Mouse (Mus musculus): ENCODE data around the gene Mecom.
A peak's percentile ranks its signal among the peaks of the same experiment; 100 is the strongest.

- TF ChIP-seq CTCF (IDR thresholded peaks at IDR 0.05; ENCODE audit: borderline replicate concordance, extremely low read depth, insufficient read depth, insufficient read length) (no peak), POLR2A (IDR thresholded peaks at IDR 0.05; ENCODE audit: borderline replicate concordance, extremely low read depth, insufficient read depth, insufficient read length, poor library complexity, severe bottlenecking) (0 out of 2 replicates have a peak, but pooled peaks have one; percentile 15)
These were observed 47.5 kb upstream of the Mecom start for GRCm38 (mm10) chr3:30595111-30595832.

Data from brain, embryonic 14.5 days (tissue).